Mouse (Mus musculus): ENCODE results near the gene Atxn2.

DNA sequence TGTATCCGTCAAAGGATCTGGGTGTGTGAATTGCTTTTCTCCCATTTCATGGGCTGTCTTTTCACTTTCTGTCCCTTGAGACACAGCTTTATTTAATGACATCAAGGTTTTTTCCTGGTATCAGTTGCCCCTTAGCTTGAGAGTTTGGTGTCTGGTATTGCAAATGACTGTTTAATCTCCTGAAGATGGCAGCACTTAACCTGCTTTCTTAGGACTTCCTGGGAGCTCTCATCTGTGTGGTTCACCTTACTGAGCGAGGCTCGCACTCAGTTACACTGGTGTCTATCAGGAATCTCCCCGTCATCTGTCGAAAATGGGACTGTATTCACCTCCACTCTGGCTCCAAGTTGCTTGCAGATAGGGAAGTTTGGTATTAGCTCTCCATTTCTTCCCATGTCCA, 79.9 kb downstream of the Atxn2 start:
- TF ChIP-seq CTCF (IDR thresholded peaks at IDR 0.05; ENCODE audit: control insufficient read depth, insufficient read depth, low read length) (no peak), POLR2A (IDR thresholded peaks at IDR 0.05; ENCODE audit: borderline replicate concordance, control insufficient read depth, low read depth, low read length) (no peak)
